9 mouse cellular contexts compared by ENCODE assay signal in genomic region chr5:101825111-101825911, GRCm38 (mm10).
DNase-seq lines count a peak whose midpoint lies in the region; ATAC-seq lines count a peak whose summit lies in the region.
"Had no signal": no experiment of that assay in that cellular context is flagged by ENCODE, and none has a peak within 500 bp of the region (broad histone marks: within the 10 kb centered on the region; RNA-seq: fewer than 3 reads in every experiment).

No protein-coding gene starts in this region.

- no peaks in the 10 kb centered on the region for H3K9me3 ChIP-seq in forebrain, embryonic 16.5 days (ENCODE audit: control insufficient read depth, low read length)
- no peaks in the 10 kb centered on the region for H3K9me3 ChIP-seq in neural tube, embryonic 11.5 days (ENCODE audit: control insufficient read depth, low read length)

- no peaks in the 10 kb centered on the region for H3K27me3 ChIP-seq in forebrain, embryonic 16.5 days (replicated peaks; ENCODE audit: control insufficient read depth, insufficient read depth, low read length)
- no peaks in the 10 kb centered on the region for H3K27me3 ChIP-seq in neural tube, embryonic 11.5 days (ENCODE audit: control insufficient read depth, insufficient read depth, low read length)

- H3K9ac ChIP-seq in forebrain, embryonic 16.5 days (replicated peaks; ENCODE audit: low read depth, low read length): no peak overlapping the region
- no peak overlapping the region for H3K9ac ChIP-seq in neural tube, embryonic 11.5 days (ENCODE audit: low read length)

- no peak overlapping the region for H3K4me2 ChIP-seq in forebrain, embryonic 16.5 days (ENCODE audit: low read length)
- 0 out of 2 replicates have a peak overlapping the region, but pooled peaks have one; percentile 2 for H3K4me2 ChIP-seq in neural tube, embryonic 11.5 days (ENCODE audit: low read depth)

- peaks cover 6% of the 10 kb centered on the region; the same call in 1 of the 2 replicates for H3K4me1 ChIP-seq in forebrain, embryonic 16.5 days (replicated peaks; ENCODE audit: control insufficient read depth, insufficient read depth, low read length)
- peaks cover 3% of the 10 kb centered on the region; the same call in 1 of the 2 replicates for H3K4me1 ChIP-seq in neural tube, embryonic 11.5 days (ENCODE audit: control insufficient read depth, insufficient read depth, low read length)

- no peak overlapping the region for H3K27ac ChIP-seq in forebrain, embryonic 16.5 days (ENCODE audit: low read length)
- H3K27ac ChIP-seq in neural tube, embryonic 11.5 days (ENCODE audit: low read depth, low read length): no peak overlapping the region

- 16% methylated on average over 13 of the region's 13 CpGs for WGBS in forebrain, embryonic 16.5 days
- 22% methylated on average over 13 of the region's 13 CpGs for WGBS in neural tube, embryonic 11.5 days

- peak; percentile 21 to 41 for DNase-seq in left cerebral cortex, postnatal 36 days (ENCODE audit: low spot score in 2 of 2)
- DNase-seq in left cerebral cortex, adult 11 months (ENCODE audit: low spot score): no peak
- DNase-seq in neural tube, embryonic 11.5 days (ENCODE audit: low spot score): peak; percentile 42
- DNase-seq in gastrocnemius, postnatal 4 days (ENCODE audit: low spot score in 2 of 2): no peak
- DNase-seq in thymus, adult 18-20 months: no peak
- DNase-seq: adrenal gland, postnatal 10 days; heart, adult 11 months had no signal

- ATAC-seq in common myeloid progenitor, adult 5-6 weeks (replicated peaks; ENCODE audit: low read depth, poor library complexity, severe bottlenecking): peak; percentile 37; the same call in 1 of the 2 replicates
- peak; percentile 23; the same call in 1 of the 2 replicates for ATAC-seq in forebrain, embryonic 16.5 days
- ATAC-seq in neural tube, embryonic 11.5 days (ENCODE audit: insufficient read depth, low FRiP score, low TSS enrichment): no peak

- no peaks in the 10 kb centered on the region for H3K36me3 ChIP-seq in forebrain, embryonic 16.5 days (ENCODE audit: control insufficient read depth, insufficient read depth)
- no peaks in the 10 kb centered on the region for H3K36me3 ChIP-seq in neural tube, embryonic 11.5 days (ENCODE audit: control insufficient read depth, insufficient read depth, low read length)

- no peak overlapping the region for H3K4me3 ChIP-seq in forebrain, embryonic 16.5 days (replicated peaks; ENCODE audit: low read length)
- no peak overlapping the region for H3K4me3 ChIP-seq in neural tube, embryonic 11.5 days (ENCODE audit: low read depth, low read length)

- intact Hi-C loops in left cerebral cortex, postnatal 36 days (cut with DNase I): no loop called here

Comparison
In these comparisons a context has a peak if more than half of its experiments do, and no peak if none do; other contexts are left out.
1. DNase-seq: peak in left cerebral cortex, postnatal 36 days (2 of 2) and neural tube, embryonic 11.5 days (single experiment); none in left cerebral cortex, adult 11 months (single experiment), gastrocnemius, postnatal 4 days (0 of 2) and thymus, adult 18-20 months (0 of 2).